Comparison of ENCODE assay signal across 8 mouse cellular contexts in the genomic region with DNA sequence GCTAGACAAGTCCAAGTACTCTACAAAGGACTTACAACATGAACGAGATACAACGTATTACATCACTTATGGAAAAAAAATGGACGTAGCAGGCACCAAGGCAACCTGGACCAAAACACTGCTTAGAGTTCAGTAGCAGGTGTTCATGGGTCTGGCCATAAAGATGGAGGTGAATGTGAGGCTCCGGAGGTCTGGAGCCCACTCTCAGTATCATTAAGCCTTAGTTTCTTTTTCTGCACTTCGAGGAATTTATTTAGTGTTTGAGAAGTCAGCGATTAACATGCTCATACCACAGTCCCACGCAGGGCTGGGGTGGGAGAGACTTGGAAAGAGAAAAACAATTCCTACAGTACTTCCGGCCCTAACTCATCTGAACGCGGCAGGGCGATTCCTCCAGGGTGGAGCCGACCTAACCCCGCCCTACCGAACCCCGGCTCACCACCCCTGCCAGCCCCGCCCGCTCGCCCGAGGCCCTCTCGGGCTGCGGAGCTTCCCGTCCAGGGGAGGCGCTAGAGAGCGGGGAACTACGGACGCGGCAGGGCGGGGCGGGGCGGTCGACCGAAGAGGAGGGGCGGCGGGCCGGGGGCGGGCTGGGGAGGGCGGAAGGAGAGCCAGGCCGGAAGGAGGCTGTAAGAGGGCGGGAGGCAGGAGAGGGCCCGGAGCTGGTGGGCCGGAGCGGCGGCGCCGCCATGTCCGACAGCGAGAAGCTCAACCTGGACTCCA. TPM values are rescaled to one million over a fixed set of nuclear protein-coding genes. Genes with fewer than 3 reads are reported as not detected.
DNase-seq lines count a peak whose midpoint lies in the region; ATAC-seq and TF ChIP-seq lines count a peak whose summit lies in the region.

A gene (plus strand): TSS at position 538 of the 723 bp plus-strand sequence.

- peak; percentile 98 for DNase-seq in A20 (ENCODE audit: low read depth, low spot score)
- peak; percentile 90 to 93 for DNase-seq in heart, adult 9 months (ENCODE audit: low spot score in 2 of 2)
- DNase-seq in liver: peak; percentile 99
- peak; percentile 99 to 100 for DNase-seq in spleen, postnatal 4 days (ENCODE audit: low spot score in 2 of 2)

- H3K36me3 ChIP-seq in kidney, embryonic 14.5 days (ENCODE audit: control insufficient read depth, insufficient read depth, low read length): peaks cover 37% of the 10 kb centered on the region

- H3K4me3 ChIP-seq in bone marrow macrophage, adult 2 months (ENCODE audit: insufficient read depth, low read length): peak within 1 kb of the TSS; percentile 96
- peak within 1 kb of the TSS; percentile 94 for H3K4me3 ChIP-seq in embryonic fibroblast, embryonic 13.5 days (ENCODE audit: insufficient read depth, low read length)
- H3K4me3 ChIP-seq in kidney, embryonic 14.5 days (ENCODE audit: low read length): peak within 1 kb of the TSS; percentile 97

- H3K4me1 ChIP-seq in bone marrow macrophage, adult 2 months (ENCODE audit: control insufficient read depth, insufficient read depth, low read length): peaks cover 21% of the 10 kb centered on the region
- peaks cover 18% of the 10 kb centered on the region for H3K4me1 ChIP-seq in embryonic fibroblast, embryonic 13.5 days (ENCODE audit: control insufficient read depth, insufficient read depth, low read length)
- H3K4me1 ChIP-seq in kidney, embryonic 14.5 days (ENCODE audit: control insufficient read depth, insufficient read depth, low read length): peaks cover 29% of the 10 kb centered on the region

- H3K27ac ChIP-seq in bone marrow macrophage, adult 2 months (ENCODE audit: insufficient read depth, low read depth, low read length): peak within 1 kb of the TSS; percentile 82
- peak within 1 kb of the TSS; percentile 76 for H3K27ac ChIP-seq in embryonic fibroblast, embryonic 13.5 days (ENCODE audit: insufficient read depth, low read length)
- peak within 1 kb of the TSS; percentile 98 for H3K27ac ChIP-seq in kidney, embryonic 14.5 days (ENCODE audit: low read depth, low read length)

- no peak for TF ChIP-seq CTCF in bone marrow macrophage, adult 2 months (IDR thresholded peaks at IDR 0.05; ENCODE audit: low read depth, low read length)
- TF ChIP-seq CTCF in embryonic fibroblast, embryonic 13.5 days (IDR thresholded peaks at IDR 0.05; ENCODE audit: borderline replicate concordance, insufficient read depth, low read length): peak; percentile 47; the same call in 1 of the 2 replicates

- no peaks in the 10 kb centered on the region for H3K9me3 ChIP-seq in kidney, embryonic 14.5 days (ENCODE audit: control insufficient read depth, low read length)

- peak; percentile 87; the same call in 1 of the 2 replicates for TF ChIP-seq POLR2A in bone marrow macrophage, adult 2 months (IDR thresholded peaks at IDR 0.05; ENCODE audit: borderline replicate concordance, low read depth, low read length)
- peak; percentile 89 for TF ChIP-seq POLR2A in embryonic fibroblast, embryonic 13.5 days (IDR thresholded peaks at IDR 0.05; ENCODE audit: low read depth, low read length)

- H3K27me3 ChIP-seq in kidney, embryonic 14.5 days (ENCODE audit: control insufficient read depth, insufficient read depth, low read length): no peaks in the 10 kb centered on the region

- H3K4me2 ChIP-seq in kidney, embryonic 14.5 days (replicated peaks; ENCODE audit: low read depth, low read length): peak within 1 kb of the TSS; percentile 93

- peak; percentile 93 for ATAC-seq in kidney, embryonic 14.5 days (ENCODE audit: low FRiP score, low TSS enrichment)
- peak; percentile 71 for ATAC-seq in monocyte, adult 5-6 weeks (replicated peaks; ENCODE audit: insufficient number of reproducible peaks, low FRiP score, low TSS enrichment, poor library complexity, severe bottlenecking)

- H3K9ac ChIP-seq in kidney, embryonic 14.5 days (ENCODE audit: low read depth, low read length): peak within 1 kb of the TSS; percentile 97

- WGBS in kidney, embryonic 14.5 days: 4% methylated on average over 41 of the region's 47 CpGs

RNA-seq across cellular contexts. Expression of the gene that starts here (rescaled TPM):
- polyA plus RNA-seq in bone marrow macrophage, adult 2 months (2012; ENCODE audit: insufficient read depth, insufficient read length, missing spikeins): 299 and 331 TPM in 2 replicates
- polyA plus RNA-seq in embryonic fibroblast, embryonic 13.5 days (2011; ENCODE audit: insufficient read length, low read depth, missing spikeins): 327 and 340 TPM in 2 replicates
- 987 and 1,041 TPM in 2 replicates for polyA plus RNA-seq in kidney, embryonic 14.5 days (2014; fragmentation: Nextera tagmentation; extraction: Ambion mirVana)
- total RNA-seq in monocyte, adult 5-6 weeks (2017): 479 to 544 TPM (median 541 TPM) in 3 replicates

Comparison
In these comparisons a context has a peak if more than half of its experiments do, and no peak if none do; other contexts are left out.
1. Peak in every context shown above with its lines: DNase-seq, ATAC-seq, H3K4me3 ChIP-seq and H3K27ac ChIP-seq.